Mouse (Mus musculus): ENCODE results near the gene Wdr4. TPM values are rescaled to one million over a fixed set of nuclear protein-coding genes. Genes with fewer than 3 reads are reported as not detected.
"Not testable (repeated sequence)": the region's sequence is repeated elsewhere in the genome, so short reads cannot be mapped to it uniquely, and the experiment has no call there.

Gene Wdr4
- polyA plus RNA-seq, 1 experiment from 2014 or later = 28.9 TPM

GRCm38 (mm10) chr17:31535871-31536629, 16.3 kb upstream of the Wdr4 start:
- ChIA-PET CTCF (interaction anchor here (0.9 kb wide), 1 partner anchor 22 kb away, joined by 4 read pairs; no protein-coding TSS in a partner anchor), POLR2A (no interaction called here)
- in situ Hi-C loops (cut with MboI; ENCODE audit: low pct_unique_long_range_greater_than_20kb) = no loop called here
- peak; percentile 34 for ATAC-seq
- no peak for TF ChIP-seq CTCF (IDR thresholded peaks at IDR 0.05)
- H3K27me3 ChIP-seq = no peaks in the 10 kb centered on the region
- DNase-seq (ENCODE audit: low read depth, low spot score) = no peak

DNA sequence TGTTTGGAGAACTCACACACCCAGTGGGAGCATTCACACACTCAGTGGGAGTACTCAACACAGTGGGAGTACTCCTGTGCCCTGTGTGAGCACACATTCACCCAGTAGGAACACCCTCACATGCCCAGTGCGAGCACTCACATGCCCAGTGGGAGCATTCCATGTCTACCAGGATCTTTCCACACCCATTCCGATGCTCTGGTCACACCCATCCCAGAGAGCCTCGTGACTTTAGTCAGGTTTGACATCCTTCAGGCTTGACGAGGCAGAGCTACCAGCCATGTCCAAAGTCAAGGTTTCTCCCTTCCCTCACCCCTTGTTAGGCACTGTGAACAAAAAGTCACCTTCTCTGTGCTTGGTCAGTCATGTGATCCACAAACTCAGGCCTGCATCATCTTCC, 15.6 kb upstream of the Wdr4 start:
- CTCF ChIA-PET = interaction anchor here (0.9 kb wide), 1 partner anchor 23 kb away, joined by 4 read pairs; no protein-coding TSS in a partner anchor

DNA sequence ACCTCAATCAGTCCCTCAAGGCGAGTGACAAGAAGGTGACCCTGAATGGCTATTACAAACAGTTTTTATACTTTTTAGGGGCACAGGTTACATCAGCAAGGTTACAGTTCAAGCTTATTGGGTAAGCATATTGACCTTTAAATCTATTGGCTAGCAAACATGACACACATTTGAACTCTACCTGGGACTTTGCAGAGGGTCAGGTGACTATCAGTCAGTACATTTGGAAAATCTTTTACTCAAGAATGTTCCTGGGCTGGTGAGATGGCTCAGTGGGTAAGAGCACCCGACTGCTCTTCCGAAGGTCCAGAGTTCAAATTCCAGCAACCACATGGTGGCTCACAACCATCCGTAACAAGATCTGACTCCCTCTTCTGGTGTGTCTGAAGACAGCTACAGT, 12.6 kb upstream of the Wdr4 start:
- in situ Hi-C loops (cut with MboI; ENCODE audit: low pct_unique_long_range_greater_than_20kb) = not testable (repeated sequence)

More for the DNA sequence above, 15.6 kb upstream of the Wdr4 start:
- H3K27me3 ChIP-seq = no peaks in the 10 kb centered on the region
- no peak for TF ChIP-seq CTCF (IDR thresholded peaks at IDR 0.05)
- no peak for DNase-seq (ENCODE audit: low read depth, low spot score)
- POLR2A ChIA-PET = no interaction called here
- ATAC-seq = peak; percentile 54
- in situ Hi-C loops (cut with MboI; ENCODE audit: low pct_unique_long_range_greater_than_20kb) = no loop called here

DNA sequence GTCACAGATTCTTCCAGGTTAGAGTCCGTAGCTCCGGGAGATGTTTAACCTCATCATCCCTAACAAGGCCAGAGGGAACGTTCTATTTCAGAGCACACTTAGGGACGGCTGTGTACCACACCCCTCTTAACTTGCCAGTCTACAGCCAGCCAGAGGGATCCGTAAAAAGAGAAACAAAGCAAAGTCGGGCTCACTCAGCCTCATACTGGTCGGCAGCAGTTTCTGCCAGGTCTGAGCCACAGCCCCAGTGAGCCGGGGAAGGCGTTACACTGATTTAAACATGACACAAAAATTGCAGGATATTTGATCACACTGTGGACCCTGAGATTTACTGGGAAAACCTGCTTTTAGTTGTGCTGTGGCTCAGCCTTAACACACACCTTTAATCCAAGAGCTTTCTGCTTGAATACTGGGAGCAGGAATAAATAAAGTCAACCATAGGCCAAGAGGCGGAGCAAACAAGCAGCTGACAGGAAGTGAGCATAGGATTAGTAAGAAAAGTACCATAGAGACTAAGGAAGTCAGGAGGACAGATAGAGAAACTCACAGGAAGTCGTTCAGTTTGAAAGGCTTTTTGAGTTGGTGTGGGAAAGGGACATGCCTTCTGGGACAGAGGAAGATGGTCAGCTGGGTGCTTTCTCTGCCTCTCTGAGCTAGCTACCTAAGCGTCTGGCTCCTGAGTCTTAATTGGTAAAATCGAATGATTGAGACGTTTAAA, 11.8 kb upstream of the Wdr4 start:
- H3K27me3 ChIP-seq = no peaks in the 10 kb centered on the region
- in situ Hi-C loops (cut with MboI; ENCODE audit: low pct_unique_long_range_greater_than_20kb) = no loop called here
- TF ChIP-seq CTCF (IDR thresholded peaks at IDR 0.05) = no peak
- ATAC-seq (no peak), DNase-seq (ENCODE audit: low read depth, low spot score) (no peak)
- CTCF ChIA-PET = interaction anchor here (0.9 kb wide), 1 partner anchor 10 kb away, joined by 3 read pairs; no protein-coding TSS in a partner anchor
- POLR2A ChIA-PET = no interaction called here

More for the DNA sequence above, 12.6 kb upstream of the Wdr4 start:
- POLR2A ChIA-PET; H3K27me3 ChIP-seq; ATAC-seq; DNase-seq (ENCODE audit: low read depth, low spot score): not testable (repeated sequence)
- CTCF ChIA-PET = interaction anchor here (1.0 kb wide), 1 partner anchor 9 kb away, joined by 3 read pairs; no protein-coding TSS in a partner anchor

DNA sequence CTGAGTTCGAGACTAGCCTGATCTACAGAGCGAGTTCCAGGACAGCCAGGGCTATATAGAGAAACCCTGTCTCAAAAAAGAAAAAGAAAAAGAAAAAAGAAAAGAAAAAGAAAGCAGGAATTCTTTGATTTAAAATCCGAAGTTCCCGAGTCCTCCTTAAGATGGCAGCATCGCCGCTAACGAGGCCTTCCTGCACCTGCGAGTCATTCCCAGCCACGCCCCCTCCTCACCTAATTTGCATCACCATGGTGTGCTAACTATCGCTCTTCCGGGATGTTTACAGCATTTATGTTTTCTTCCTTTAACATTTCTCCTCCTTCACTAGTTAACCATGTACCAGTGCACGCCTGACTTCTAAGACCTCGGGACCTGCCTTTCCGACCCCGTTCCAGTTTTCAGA, 9.5 kb upstream of the Wdr4 start:
- ATAC-seq (no peak), DNase-seq (ENCODE audit: low read depth, low spot score) (no peak)
- TF ChIP-seq CTCF (IDR thresholded peaks at IDR 0.05) = peak; percentile 77
- in situ Hi-C loops (cut with MboI; ENCODE audit: low pct_unique_long_range_greater_than_20kb) = no loop called here
- ChIA-PET POLR2A (interaction anchor here (1.6 kb wide), 1 partner anchor 126 kb away, joined by 3 read pairs; no protein-coding TSS in a partner anchor), CTCF (no interaction called here)
- H3K27me3 ChIP-seq = no peaks in the 10 kb centered on the region

- CTCF ChIA-PET = no interaction called here
- no peak for TF ChIP-seq CTCF (IDR thresholded peaks at IDR 0.05)
- in situ Hi-C loops (cut with MboI; ENCODE audit: low pct_unique_long_range_greater_than_20kb) = no loop called here
- H3K27me3 ChIP-seq = no peaks in the 10 kb centered on the region
- DNase-seq (ENCODE audit: low read depth, low spot score) (no peak), ATAC-seq (no peak)
- POLR2A ChIA-PET = no interaction called here
Measured at GRCm38 (mm10) chr17:31525816-31526215, 6.0 kb upstream of the Wdr4 start.

DNA sequence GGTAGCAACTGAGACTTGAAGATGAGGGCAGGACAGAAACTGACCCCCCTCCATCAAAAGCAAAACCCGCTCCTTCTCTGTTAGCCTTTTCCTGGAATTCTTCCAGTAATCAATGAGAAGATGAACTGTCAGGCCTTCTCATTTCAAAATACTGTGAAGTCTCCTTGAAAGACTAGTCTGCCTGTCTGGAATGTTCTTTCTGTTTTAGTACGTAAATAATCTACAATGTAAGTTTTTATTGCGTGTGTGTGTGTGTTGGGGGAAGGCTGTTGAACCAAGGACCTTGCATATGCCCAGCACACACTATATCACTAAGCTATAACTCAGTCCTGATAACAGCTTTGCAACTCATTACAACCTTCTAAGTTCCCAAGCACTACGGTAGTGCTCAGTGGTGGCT, 5.3 kb upstream of the Wdr4 start:
- POLR2A ChIA-PET = interaction anchor here (0.7 kb wide), 2 partner anchors 17 to 1221 kb away, joined by 3 to 4 read pairs; no protein-coding TSS in a partner anchor
- no peak for DNase-seq (ENCODE audit: low read depth, low spot score)

DNA sequence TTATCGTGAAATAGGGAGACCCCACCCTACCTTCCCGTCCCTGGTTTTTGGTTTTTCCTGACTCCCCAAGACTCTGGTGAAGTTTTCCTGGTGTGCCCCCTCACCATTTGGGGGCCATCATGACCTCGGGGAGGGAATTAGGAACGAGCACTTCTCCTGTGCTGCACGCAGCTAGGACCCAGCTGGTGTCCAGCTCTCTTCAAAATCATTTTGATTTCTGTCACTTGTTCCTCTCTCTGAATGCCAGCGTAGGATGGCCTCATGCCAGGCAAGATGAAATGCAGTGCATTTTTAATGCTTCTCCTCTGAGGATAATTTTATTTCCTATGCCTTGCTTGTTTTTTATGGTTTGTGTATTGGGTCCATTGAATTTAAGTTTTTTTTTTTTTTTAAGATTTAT, 2.2 kb upstream of the Wdr4 start:
- no peak for TF ChIP-seq CTCF (IDR thresholded peaks at IDR 0.05)
- H3K27me3 ChIP-seq = no peaks in the 10 kb centered on the region
- ChIA-PET CTCF (interaction anchor here (0.7 to 1.1 kb wide), 2 partner anchors 9 to 23 kb away, joined by 3 read pairs; no protein-coding TSS in a partner anchor), POLR2A (interaction anchor here (1.1 kb wide), 1 partner anchor 41 kb away, joined by 3 read pairs; no protein-coding TSS in a partner anchor)
- in situ Hi-C loops (cut with MboI; ENCODE audit: low pct_unique_long_range_greater_than_20kb) = no loop called here
- ATAC-seq (no peak), DNase-seq (ENCODE audit: low read depth, low spot score) (no peak)

More for the DNA sequence above, 5.3 kb upstream of the Wdr4 start:
- H3K27me3 ChIP-seq = no peaks in the 10 kb centered on the region
- CTCF ChIA-PET = interaction anchor here (0.9 kb wide), 1 partner anchor 444 kb away, joined by 3 read pairs; no protein-coding TSS in a partner anchor
- no peak for ATAC-seq
- in situ Hi-C loops (cut with MboI; ENCODE audit: low pct_unique_long_range_greater_than_20kb) = no loop called here
- no peak for TF ChIP-seq CTCF (IDR thresholded peaks at IDR 0.05)

DNA sequence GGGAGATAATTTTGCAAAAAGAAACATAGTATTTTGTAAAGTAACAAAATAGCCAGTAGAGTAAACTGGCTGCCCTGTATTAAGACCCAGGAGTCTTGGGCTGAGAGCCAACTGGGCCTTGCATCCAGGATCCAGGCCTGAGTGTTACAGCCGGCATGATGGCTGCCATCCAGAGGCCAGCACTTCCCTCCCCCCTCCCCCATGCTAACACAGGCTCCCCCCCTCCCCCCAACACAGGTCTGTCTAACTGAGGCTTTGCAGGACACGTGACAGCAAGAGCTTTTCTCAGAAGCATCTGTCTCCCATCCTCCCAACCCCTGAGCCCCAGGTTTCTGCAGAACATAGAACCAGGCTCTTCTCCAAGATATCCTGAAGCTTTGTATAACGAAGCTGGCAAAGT, 1.1 kb upstream of the Wdr4 start:
- ATAC-seq (no peak), DNase-seq (ENCODE audit: low read depth, low spot score) (no peak)
- H3K27me3 ChIP-seq = no peaks in the 10 kb centered on the region
- ChIA-PET CTCF (interaction anchor here (1.0 to 1.1 kb wide), 2 partner anchors 24 to 45 kb away, joined by 3 read pairs; no protein-coding TSS in a partner anchor), POLR2A (interaction anchor here (1.1 kb wide), 1 partner anchor 42 kb away, joined by 3 read pairs; no protein-coding TSS in a partner anchor)
- TF ChIP-seq CTCF (IDR thresholded peaks at IDR 0.05) = no peak
- in situ Hi-C loops (cut with MboI; ENCODE audit: low pct_unique_long_range_greater_than_20kb) = no loop called here

GRCm38 (mm10) chr17:31519344-31519945, 335 bp downstream of the Wdr4 start:
- no peaks in the 10 kb centered on the region for H3K27me3 ChIP-seq
- ATAC-seq (peak; percentile 40), DNase-seq (ENCODE audit: low read depth, low spot score) (no peak)
- ChIA-PET CTCF (interaction anchor here (0.7 to 2.1 kb wide), 10 partner anchors 47 to 149 kb away, joined by 3 to 9 read pairs (median 4); no protein-coding TSS in a partner anchor), POLR2A (interaction anchor here (0.6 to 0.7 kb wide), 2 partner anchors 14 to 39 kb away, joined by 3 to 4 read pairs; no protein-coding TSS in a partner anchor)
- no peak for TF ChIP-seq CTCF (IDR thresholded peaks at IDR 0.05)
- in situ Hi-C loops (cut with MboI; ENCODE audit: low pct_unique_long_range_greater_than_20kb) = loop anchor here (10.0 kb wide), 2 partner anchors 145 to 505 kb away; no protein-coding TSS in a partner anchor

All from Patski (cell line).